Mouse (Mus musculus): Measurements from ENCODE around the gene Hagh.

DNA sequence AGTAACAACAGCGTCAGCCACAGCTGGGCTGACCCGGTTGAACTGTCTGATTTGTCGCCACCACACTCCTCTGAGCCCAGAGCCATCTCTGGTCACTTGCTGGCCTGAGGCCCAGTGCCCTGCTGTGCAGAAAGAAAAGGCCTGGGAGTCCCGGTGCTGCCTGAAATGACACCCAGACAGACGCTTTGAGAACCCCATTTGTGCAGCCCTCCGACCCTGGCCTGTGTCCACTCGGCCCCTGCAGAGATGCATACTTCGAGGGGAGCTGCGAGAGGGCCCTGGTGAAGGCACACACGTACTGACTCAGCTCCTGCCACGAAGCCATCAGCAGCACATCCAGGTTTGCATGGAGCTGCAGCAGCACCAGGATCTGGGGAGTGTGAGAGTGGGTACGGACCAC is 52.8 kb downstream of the Hagh start:
- TF ChIP-seq CTCF (IDR thresholded peaks at IDR 0.05; ENCODE audit: low read depth, low read length) (no peak), POLR2A (IDR thresholded peaks at IDR 0.05; ENCODE audit: extremely low read depth, insufficient read depth, low read length) (no peak)

All from liver, adult 2 months (tissue).